Mouse (Mus musculus) embryonic facial prominence, embryonic 15.5 days (tissue): ENCODE measurements around the gene Chmp1a. TPM values are rescaled to one million over a fixed set of nuclear protein-coding genes. Genes with fewer than 3 reads are reported as not detected.

Source experiments
- ATAC-seq: fragments of 200-750 bp; cut with Nextera tagmentation; 2 replicates; pipeline ENCODE4 v1.8.0; 2017; ENCODE audit warnings: low read depth, moderate TSS enrichment; ENCODE audit not compliant: insufficient number of reproducible peaks, low FRiP score, low TSS enrichment
- H3K27ac ChIP-seq: fragments of 300-500 bp; sonication (generic); replicated peaks from 2 replicates; pipeline ENCODE4 v1.5.1; 2015; ENCODE audit warnings: mild to moderate bottlenecking, inconsistent platforms
- H3K27me3 ChIP-seq: fragments of 300-500 bp; sonication (generic); 2 replicates; pipeline ENCODE4 v1.6.1; 2015; ENCODE audit warnings: inconsistent platforms
- H3K36me3 ChIP-seq: fragments of 300-500 bp; sonication (generic); 2 replicates; pipeline ENCODE4 v1.6.1; 2015; ENCODE audit warnings: mild to moderate bottlenecking, inconsistent platforms
- H3K4me1 ChIP-seq: fragments of 300-500 bp; sonication (generic); 2 replicates; pipeline ENCODE4 v1.6.1; 2015; ENCODE audit warnings: inconsistent platforms
- H3K4me2 ChIP-seq: fragments of 300-500 bp; sonication (generic); replicated peaks from 2 replicates; pipeline ENCODE4 v1.6.1; 2015; ENCODE audit warnings: mild to moderate bottlenecking, inconsistent platforms
- H3K4me3 ChIP-seq: fragments of 300-500 bp; sonication (generic); replicated peaks from 2 replicates; pipeline ENCODE4 v1.5.1; 2015; ENCODE audit warnings: mild to moderate bottlenecking, inconsistent platforms
- H3K9ac ChIP-seq: fragments of 300-500 bp; sonication (generic); 2 replicates; pipeline ENCODE4 v1.6.1; 2015; ENCODE audit warnings: inconsistent platforms
- H3K9me3 ChIP-seq: fragments of 300-500 bp; sonication (generic); replicated peaks from 2 replicates; pipeline ENCODE4 v1.6.1; 2016; ENCODE audit warnings: inconsistent platforms
- WGBS: fragments of 180-500 bp; shearing (Covaris S2); methylation state at CpG from one replicate; pipeline ENCODE4 v1.1.7; 2015; 5-methylcytosine and 5-hydroxymethylcytosine counted together
- polyA plus RNA-seq: library from polyadenylated mRNA; unstranded; fragments of >200 nt; fragmentation: Nextera tagmentation; extraction: Ambion mirVana; gene quantifications from 2 replicates; pipeline ENCODE4 v1.2.1, GENCODE M21; 2015

Gene Chmp1a
- polyA plus RNA-seq, 1 experiment from 2014 or later = 165 TPM

GRCm38 (mm10) chr8:123245543-123245942, 33.0 kb upstream of the Chmp1a start:
- no peak for ATAC-seq
- WGBS = 89% methylated on average over 12 of the region's 12 CpGs
- H3K36me3 ChIP-seq = peaks cover 87% of the 10 kb centered on the region

GRCm38 (mm10) chr8:123244382-123244781, 31.8 kb upstream of the Chmp1a start:
- peaks cover 76% of the 10 kb centered on the region for H3K36me3 ChIP-seq
- no peak for ATAC-seq

More at GRCm38 (mm10) chr8:123245543-123245942, 33.0 kb upstream of the Chmp1a start:
- Histone ChIP-seq H3K4me2 (no peak overlapping the region), H3K27me3 (no peaks in the 10 kb centered on the region), H3K4me1 (no peaks in the 10 kb centered on the region), H3K9ac (no peak overlapping the region), H3K27ac (no peak overlapping the region), H3K4me3 (no peak overlapping the region), H3K9me3 (no peaks in the 10 kb centered on the region)

GRCm38 (mm10) chr8:123243053-123243452, 30.5 kb upstream of the Chmp1a start:
- H3K36me3 ChIP-seq = peaks cover 63% of the 10 kb centered on the region
- H3K9me3 ChIP-seq = no peaks in the 10 kb centered on the region
- H3K4me1 ChIP-seq = no peaks in the 10 kb centered on the region
- WGBS = 70% methylated on average over 11 of the region's 11 CpGs
- peak; percentile 49 for ATAC-seq
- H3K4me3 ChIP-seq = no peak overlapping the region
- H3K27me3 ChIP-seq = no peaks in the 10 kb centered on the region
- no peak overlapping the region for H3K9ac ChIP-seq
- no peak overlapping the region for H3K27ac ChIP-seq
- H3K4me2 ChIP-seq = no peak overlapping the region

More at GRCm38 (mm10) chr8:123244382-123244781, 31.8 kb upstream of the Chmp1a start:
- Histone ChIP-seq H3K9me3 (no peaks in the 10 kb centered on the region), H3K4me1 (no peaks in the 10 kb centered on the region), H3K27me3 (no peaks in the 10 kb centered on the region), H3K9ac (no peak overlapping the region), H3K4me3 (no peak overlapping the region), H3K27ac (no peak overlapping the region), H3K4me2 (no peak overlapping the region)
- WGBS = 88% methylated on average over 4 of the region's 4 CpGs

GRCm38 (mm10) chr8:123242107-123242923, 29.8 kb upstream of the Chmp1a start:
- Histone ChIP-seq H3K27ac (no peak overlapping the region), H3K4me3 (no peak overlapping the region), H3K36me3 (peaks cover 56% of the 10 kb centered on the region), H3K4me2 (no peak overlapping the region), H3K9ac (no peak overlapping the region), H3K27me3 (no peaks in the 10 kb centered on the region), H3K9me3 (no peaks in the 10 kb centered on the region), H3K4me1 (no peaks in the 10 kb centered on the region)
- WGBS = 87% methylated on average over 7 of the region's 7 CpGs
- no peak for ATAC-seq

- 87% methylated on average over 10 of the region's 10 CpGs for WGBS
- Histone ChIP-seq H3K9ac (no peak overlapping the region), H3K27ac (no peak overlapping the region), H3K27me3 (peaks cover 13% of the 10 kb centered on the region), H3K36me3 (peaks cover 27% of the 10 kb centered on the region), H3K4me1 (peaks cover 18% of the 10 kb centered on the region), H3K4me2 (no peak overlapping the region), H3K9me3 (no peaks in the 10 kb centered on the region), H3K4me3 (no peak overlapping the region)
- ATAC-seq = no peak
Observed at GRCm38 (mm10) chr8:123239398-123239797, 26.8 kb upstream of the Chmp1a start.

GRCm38 (mm10) chr8:123235520-123236497, 23.2 kb upstream of the Chmp1a start, which contains the start of gene Spata2l:
Spata2l (minus strand) TSS chr8:123236233.
- peak within 1 kb of the TSS; percentile 65 for H3K4me3 ChIP-seq
- no peaks in the 10 kb centered on the region for H3K36me3 ChIP-seq
- no peak within 1 kb of the TSS for H3K27ac ChIP-seq
- H3K4me2 ChIP-seq = peak within 1 kb of the TSS; percentile 95
- H3K9ac ChIP-seq = peak within 1 kb of the TSS; percentile 62
- H3K27me3 ChIP-seq = peaks cover 17% of the 10 kb centered on the region
- 1% methylated on average over 57 of the region's 57 CpGs for WGBS
- peak; percentile 86 for ATAC-seq
- H3K9me3 ChIP-seq = no peaks in the 10 kb centered on the region
- peaks cover 18% of the 10 kb centered on the region for H3K4me1 ChIP-seq

- ATAC-seq = 0 out of 2 replicates have a peak, but pooled peaks have one; percentile 3
- peak overlapping the region; percentile 62 for H3K9ac ChIP-seq
- H3K27me3 ChIP-seq = peaks cover 17% of the 10 kb centered on the region
- 34% methylated on average over 13 of the region's 13 CpGs for WGBS
- H3K27ac ChIP-seq = no peak overlapping the region
- peak overlapping the region; percentile 65 for H3K4me3 ChIP-seq
- H3K4me2 ChIP-seq = peak overlapping the region; percentile 95
- H3K36me3 ChIP-seq = no peaks in the 10 kb centered on the region
- H3K9me3 ChIP-seq = no peaks in the 10 kb centered on the region
- peaks cover 18% of the 10 kb centered on the region for H3K4me1 ChIP-seq
Observed at GRCm38 (mm10) chr8:123234918-123235519, 22.5 kb upstream of the Chmp1a start.

GRCm38 (mm10) chr8:123233760-123234159, 21.2 kb upstream of the Chmp1a start:
- no peak overlapping the region for H3K4me2 ChIP-seq
- H3K4me1 ChIP-seq = peaks cover 18% of the 10 kb centered on the region
- H3K9me3 ChIP-seq = no peaks in the 10 kb centered on the region
- peaks cover 17% of the 10 kb centered on the region for H3K27me3 ChIP-seq
- peaks cover 7% of the 10 kb centered on the region; the same call in 1 of the 2 replicates for H3K36me3 ChIP-seq
- no peak overlapping the region for H3K9ac ChIP-seq
- H3K4me3 ChIP-seq = no peak overlapping the region
- WGBS = 74% methylated on average over 11 of the region's 11 CpGs
- no peak for ATAC-seq
- H3K27ac ChIP-seq = no peak overlapping the region

GRCm38 (mm10) chr8:123233300-123233699, 20.7 kb upstream of the Chmp1a start:
- peaks cover 8% of the 10 kb centered on the region; the same call in 1 of the 2 replicates for H3K36me3 ChIP-seq
- H3K4me3 ChIP-seq = no peak overlapping the region
- no peak overlapping the region for H3K4me2 ChIP-seq
- H3K4me1 ChIP-seq = peaks cover 18% of the 10 kb centered on the region
- no peak for ATAC-seq
- WGBS = 49% methylated on average over 13 of the region's 13 CpGs
- no peak overlapping the region for H3K27ac ChIP-seq
- no peak overlapping the region for H3K9ac ChIP-seq
- peaks cover 17% of the 10 kb centered on the region for H3K27me3 ChIP-seq
- no peaks in the 10 kb centered on the region for H3K9me3 ChIP-seq

- 45% methylated on average over 7 of the region's 7 CpGs for WGBS
- H3K9me3 ChIP-seq = no peaks in the 10 kb centered on the region
- no peak for ATAC-seq
- no peak overlapping the region for H3K4me3 ChIP-seq
- H3K36me3 ChIP-seq = peaks cover 14% of the 10 kb centered on the region
- no peak overlapping the region for H3K4me2 ChIP-seq
- peaks cover 17% of the 10 kb centered on the region for H3K27me3 ChIP-seq
- no peak overlapping the region for H3K27ac ChIP-seq
- peaks cover 18% of the 10 kb centered on the region for H3K4me1 ChIP-seq
- no peak overlapping the region for H3K9ac ChIP-seq
Observed at GRCm38 (mm10) chr8:123232553-123232952, 20.0 kb upstream of the Chmp1a start.
